Mouse (Mus musculus) embryo, embryonic 11.5 days (tissue): ENCODE measurements around the gene Fam13c.

Experiments
- DNase-seq: peaks from one replicate; pipeline ENCODE4 v3.0.0-alpha.2; 2012; ENCODE audit warnings: low read depth, low spot score

Gene Fam13c

GRCm38 (mm10) chr10:70458574-70459263 lies 18.4 kb downstream of the Fam13c start:
- no peak for DNase-seq

DNA sequence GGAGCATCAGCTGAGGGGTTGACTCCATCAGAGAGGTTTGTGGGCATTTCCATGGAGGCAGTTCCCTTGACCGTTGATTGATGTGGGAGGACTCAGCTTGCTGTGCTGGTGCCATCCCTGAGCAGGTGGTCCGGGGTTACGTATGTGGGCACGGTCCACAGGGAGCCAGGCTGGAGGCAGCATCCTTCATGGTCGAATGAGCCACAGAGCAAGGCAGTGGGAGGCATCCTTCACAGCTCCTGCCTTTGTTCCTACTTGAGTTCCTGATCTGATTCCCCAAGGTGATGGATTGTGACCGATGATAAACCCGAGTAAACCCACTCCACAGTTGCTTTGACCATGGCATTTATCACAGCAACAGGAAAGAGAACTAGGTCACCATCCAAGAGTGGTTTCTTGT lies 25.4 kb downstream of the Fam13c start:
- DNase-seq, result no peak

DNA sequence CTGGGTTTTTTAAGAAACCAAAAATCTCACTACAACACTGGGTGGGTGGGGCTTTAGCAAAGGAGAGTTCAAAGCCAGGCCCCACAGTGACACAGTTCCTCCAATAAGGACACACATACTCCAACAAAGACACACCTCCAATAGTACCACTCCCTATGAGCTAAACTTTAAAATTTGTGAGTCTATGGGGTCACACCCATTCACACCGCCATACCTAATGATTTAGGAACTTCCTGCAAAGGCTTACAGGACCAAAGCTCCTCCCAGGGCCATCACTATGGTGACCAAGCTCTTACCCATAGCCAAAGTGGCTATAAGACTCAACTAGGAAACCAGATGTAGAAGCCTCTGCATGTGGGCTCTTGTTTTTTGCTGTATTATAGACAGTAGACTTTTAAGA lies 30.6 kb downstream of the Fam13c start:
- DNase-seq, result no peak

DNA sequence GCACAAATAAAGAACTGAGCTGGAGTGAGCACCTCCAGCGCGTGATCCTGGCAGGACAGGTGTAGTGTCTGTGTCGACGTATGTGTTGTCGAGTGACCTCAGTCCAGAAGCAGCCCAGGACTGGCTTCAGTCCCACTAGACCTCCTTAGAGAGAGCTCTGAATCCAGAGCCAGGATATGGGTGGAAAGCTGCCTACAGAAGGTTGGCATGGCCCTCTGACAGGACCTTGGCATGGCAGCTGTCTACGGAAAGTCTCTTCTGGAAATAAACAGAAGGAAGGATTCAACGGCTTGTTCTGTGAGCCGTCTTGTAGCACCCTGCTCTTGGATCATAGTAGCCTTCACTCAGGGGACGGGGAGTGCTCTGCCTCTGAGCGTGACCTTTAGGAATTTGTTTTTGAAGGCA lies 37.5 kb downstream of the Fam13c start:
- DNase-seq, result no peak

DNA sequence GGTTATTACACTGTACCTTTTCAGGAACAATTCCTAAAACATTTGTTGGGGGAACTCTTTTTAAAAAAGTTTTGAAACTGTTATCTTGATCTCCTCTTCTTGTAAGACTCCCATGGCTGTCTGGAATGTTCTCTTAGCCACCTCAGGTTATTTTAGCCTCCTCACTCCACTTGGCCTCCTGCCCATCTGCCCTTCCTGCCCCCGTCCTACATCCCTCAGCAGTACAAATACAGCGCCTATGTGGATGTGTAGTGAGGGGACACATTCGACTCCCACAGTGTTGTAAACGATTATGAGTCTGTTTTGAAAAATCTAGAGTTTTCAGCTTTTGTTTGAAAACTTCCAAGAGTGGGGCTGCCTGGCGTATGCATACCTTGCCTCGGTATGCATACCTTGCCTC lies 43.5 kb downstream of the Fam13c start:
- no peak for DNase-seq

DNA sequence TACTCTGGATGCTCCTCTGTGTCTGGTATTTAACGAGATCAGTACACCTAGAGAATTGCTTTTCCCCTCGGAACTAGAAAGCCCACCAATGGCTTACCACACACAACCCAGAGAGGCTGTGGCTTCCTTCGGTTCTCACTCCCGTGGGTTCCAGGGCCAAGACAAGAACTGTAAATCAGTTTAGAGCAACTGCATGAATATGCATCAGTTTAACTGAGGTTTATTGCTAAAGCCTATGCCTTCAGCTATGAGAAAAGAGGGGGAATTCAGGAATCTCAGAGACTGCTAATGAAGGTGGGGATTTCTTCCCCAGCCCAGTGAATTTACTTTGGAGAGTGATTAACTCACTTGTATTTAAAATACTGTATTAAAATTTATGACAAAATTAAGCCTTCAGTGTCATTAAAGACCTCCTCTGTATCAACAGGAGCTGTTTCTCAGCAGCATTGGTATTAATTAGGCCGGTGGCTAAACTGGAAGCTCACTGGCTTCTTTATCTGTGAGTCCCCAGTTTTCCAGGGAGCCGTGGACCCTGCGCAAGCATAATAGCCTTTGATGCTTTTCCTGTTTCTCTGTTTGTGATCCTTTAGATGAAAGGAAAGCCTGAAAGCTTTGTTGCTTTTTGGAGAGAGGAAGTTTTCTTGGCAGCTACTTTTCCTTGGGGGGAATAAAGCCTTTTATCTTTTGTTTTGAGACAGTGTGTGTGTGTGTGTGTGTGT lies 44.4 kb downstream of the Fam13c start:
- DNase-seq, result no peak

- peak; percentile 14 for DNase-seq
Observed at GRCm38 (mm10) chr10:70485287-70485612, 45.0 kb downstream of the Fam13c start.

GRCm38 (mm10) chr10:70486651-70487050 lies 46.4 kb downstream of the Fam13c start:
- DNase-seq, result no peak

- DNase-seq, result no peak
Observed at GRCm38 (mm10) chr10:70493891-70494290, 53.6 kb downstream of the Fam13c start.

DNA sequence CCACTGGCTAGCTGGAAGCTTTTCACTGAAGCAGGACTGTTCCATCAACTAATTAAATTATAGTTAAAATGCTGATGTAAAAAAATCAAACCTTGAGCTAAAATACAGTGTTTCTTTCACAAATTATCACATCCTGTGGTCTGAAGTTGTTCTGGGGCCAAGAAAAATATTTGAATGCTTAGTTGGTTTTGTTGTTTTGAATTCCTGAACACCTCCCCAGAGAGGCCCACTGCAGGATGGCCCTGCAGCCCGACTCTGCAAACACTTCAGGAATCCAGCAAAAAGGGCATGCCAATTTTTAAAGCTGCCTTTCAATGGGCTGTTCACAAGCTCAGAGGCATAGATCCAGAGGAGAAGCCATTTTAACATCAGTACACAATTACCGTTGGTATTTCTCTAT lies 54.2 kb downstream of the Fam13c start:
- no peak for DNase-seq

DNA sequence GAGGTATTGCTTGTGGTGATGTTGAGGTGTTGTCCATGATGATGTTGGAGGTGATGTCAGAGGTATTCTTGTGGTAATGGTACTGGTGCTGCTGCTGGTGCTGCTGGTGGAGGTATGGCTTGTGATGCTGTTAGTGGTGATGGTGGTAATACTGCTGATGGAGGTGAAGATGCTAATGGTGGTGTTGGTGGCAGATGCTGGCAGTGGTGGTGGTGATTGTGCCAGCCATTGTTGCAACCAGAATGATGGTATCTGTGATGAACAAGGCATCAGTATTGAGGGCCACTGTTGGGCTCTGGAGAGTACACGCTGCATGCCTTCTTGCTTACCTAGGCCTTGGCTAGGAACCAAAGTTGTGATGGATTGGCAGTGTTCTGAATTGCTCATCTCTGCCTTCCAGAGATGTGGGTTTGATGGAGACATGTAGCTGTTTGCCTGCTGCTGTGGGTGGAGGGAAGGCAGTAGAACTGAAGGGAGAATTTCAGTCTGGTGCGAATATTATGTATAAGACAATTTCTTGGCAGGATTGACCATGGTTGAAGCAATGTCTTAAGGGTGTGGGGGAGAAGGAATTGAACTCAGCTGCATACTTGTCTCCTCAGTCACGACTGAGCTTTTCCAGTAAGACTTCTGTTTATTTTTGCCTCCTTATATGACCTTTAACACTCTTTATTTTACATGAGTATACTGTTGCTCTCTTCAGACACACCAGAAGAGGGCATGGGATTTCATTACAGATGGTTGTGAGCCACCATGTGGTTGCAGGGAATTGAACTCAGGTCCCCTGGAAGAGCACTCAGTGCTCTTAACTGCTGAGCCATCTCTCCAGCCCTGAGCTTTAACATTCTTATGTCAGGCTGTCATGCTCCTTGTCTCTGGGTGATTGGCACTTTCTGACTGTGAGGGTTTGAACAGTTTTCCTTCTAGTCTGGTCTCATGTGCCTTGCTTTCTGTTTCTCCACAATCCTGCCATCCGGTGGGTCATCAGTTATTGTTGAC lies 55.1 kb downstream of the Fam13c start:
- DNase-seq, result no peak

DNA sequence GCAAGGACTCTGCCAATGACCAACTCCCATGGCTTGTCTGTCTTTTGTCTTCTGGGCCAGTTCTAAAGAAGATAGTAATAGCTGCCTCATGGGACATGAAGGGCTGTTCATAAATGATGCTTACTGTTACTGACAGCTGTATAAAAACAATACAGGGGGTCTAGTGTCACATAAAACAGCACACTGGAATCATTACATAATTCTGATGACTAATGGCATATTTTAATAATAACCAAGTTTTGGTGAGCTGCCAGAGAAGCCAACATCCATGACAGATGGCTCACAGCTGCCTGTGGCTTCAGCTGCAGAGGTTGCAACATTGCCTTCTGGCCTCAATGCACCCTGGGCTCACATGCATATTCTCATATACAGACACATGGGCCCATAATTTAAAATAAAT lies 56.7 kb downstream of the Fam13c start:
- no peak for DNase-seq

- no peak for DNase-seq
Observed at GRCm38 (mm10) chr10:70498328-70498727, 58.0 kb downstream of the Fam13c start.

DNA sequence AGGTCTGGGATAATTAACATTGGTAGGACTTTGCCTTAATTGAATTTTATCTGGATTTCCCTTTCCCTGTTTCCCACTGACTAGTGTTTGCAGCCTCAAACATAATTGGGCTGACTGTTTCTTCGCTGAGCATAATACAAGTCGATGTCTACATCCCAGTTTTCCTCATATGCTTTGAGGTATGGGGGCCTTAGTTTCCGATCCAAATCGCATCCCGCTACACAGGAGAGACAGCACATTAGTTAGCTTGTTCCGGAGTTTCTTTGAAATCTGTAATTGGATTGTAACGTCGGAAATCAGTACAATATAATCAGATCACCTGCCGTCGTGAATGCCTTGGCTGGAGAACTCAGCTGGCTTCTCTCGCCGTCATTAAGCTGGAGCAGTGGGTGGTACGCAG lies 59.0 kb downstream of the Fam13c start:
- DNase-seq, result no peak

- DNase-seq, result no peak
Observed at GRCm38 (mm10) chr10:70504871-70505270, 64.6 kb downstream of the Fam13c start.

- no peak for DNase-seq
Observed at GRCm38 (mm10) chr10:70505395-70505794, 65.1 kb downstream of the Fam13c start.

GRCm38 (mm10) chr10:70505842-70506241 lies 65.6 kb downstream of the Fam13c start:
- no peak for DNase-seq

- no peak for DNase-seq
Observed at GRCm38 (mm10) chr10:70506499-70507168, 66.4 kb downstream of the Fam13c start.

- DNase-seq, result no peak
Observed at GRCm38 (mm10) chr10:70507880-70508279, 67.6 kb downstream of the Fam13c start.

- no peak for DNase-seq
Observed at GRCm38 (mm10) chr10:70514848-70515247, 74.6 kb downstream of the Fam13c start.

DNA sequence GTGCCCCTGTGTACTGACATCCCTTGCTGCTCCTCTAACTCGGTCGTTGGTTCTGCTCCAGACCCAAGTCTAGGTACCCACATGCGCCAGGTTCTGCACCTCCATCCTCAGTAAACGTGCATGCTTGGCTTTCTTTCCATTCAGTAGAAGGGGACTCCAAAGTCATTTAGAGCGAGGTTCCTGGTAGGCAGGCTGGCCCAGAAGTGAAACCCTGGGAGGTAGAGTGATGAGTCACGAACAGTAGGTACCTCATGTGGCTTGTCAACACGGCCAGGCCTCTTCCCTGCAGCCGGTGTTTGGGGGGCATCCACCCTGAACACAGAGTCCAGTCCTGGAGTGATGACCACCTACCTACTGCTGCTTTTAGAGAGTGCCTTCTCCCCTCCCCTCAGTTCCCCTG lies 76.4 kb downstream of the Fam13c start:
- DNase-seq, result no peak

DNA sequence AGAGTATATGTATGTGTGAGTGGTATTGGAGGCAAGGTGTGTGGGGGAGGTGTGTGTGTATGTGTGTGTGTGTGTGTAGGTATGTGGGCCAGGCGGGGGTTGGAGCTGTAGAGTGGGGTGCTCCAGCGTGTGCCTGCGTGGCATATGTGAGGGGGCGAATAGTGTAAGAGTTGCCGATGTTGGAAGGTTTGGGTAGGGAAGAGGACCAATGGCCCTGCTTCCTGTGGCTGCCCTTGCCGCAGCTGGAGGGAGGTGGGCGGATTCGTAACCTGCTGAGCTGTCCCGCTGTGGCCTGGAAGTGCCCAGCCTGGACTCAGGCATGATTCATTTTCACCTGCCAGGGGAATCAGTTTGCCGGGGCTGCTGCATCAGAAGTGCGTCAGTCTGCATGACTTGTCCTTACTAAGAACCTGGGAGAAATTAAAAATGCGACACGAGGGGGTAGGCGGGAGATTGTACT lies 79.4 kb downstream of the Fam13c start:
- peak; percentile 4 for DNase-seq
